Mouse (Mus musculus): ENCODE data around the gene Emg1.
"Not testable (repeated sequence)": the region's sequence is repeated elsewhere in the genome, so short reads cannot be mapped to it uniquely, and the experiment has no call there.

The Emg1 gene

GRCm38 (mm10) chr6:124704417-124704816 lies 7.6 kb downstream of the Emg1 start:
- no peak for DNase-seq

- DNase-seq, result no peak
Observed at GRCm38 (mm10) chr6:124703789-124704188, 8.2 kb downstream of the Emg1 start.

GRCm38 (mm10) chr6:124702784-124703103 lies 9.2 kb downstream of the Emg1 start:
- peak; percentile 76 for DNase-seq

GRCm38 (mm10) chr6:124702102-124702783 lies 9.7 kb downstream of the Emg1 start:
- no peak for DNase-seq

GRCm38 (mm10) chr6:124701338-124701737 lies 10.6 kb downstream of the Emg1 start:
- DNase-seq, result peak; percentile 30

GRCm38 (mm10) chr6:124699962-124700610 lies 11.9 kb downstream of the Emg1 start:
- no peak for DNase-seq

- no peak for DNase-seq
Observed at GRCm38 (mm10) chr6:124699366-124699765, 12.6 kb downstream of the Emg1 start.

- DNase-seq, result no peak
Observed at GRCm38 (mm10) chr6:124698751-124699150, 13.2 kb downstream of the Emg1 start.

- DNase-seq, result no peak
Observed at GRCm38 (mm10) chr6:124696441-124697150, 15.4 kb downstream of the Emg1 start.

GRCm38 (mm10) chr6:124694166-124694955 lies 17.6 kb downstream of the Emg1 start:
- DNase-seq, result peak; percentile 36

GRCm38 (mm10) chr6:124693243-124693981 lies 18.6 kb downstream of the Emg1 start:
- DNase-seq, result no peak

- no peak for DNase-seq
Observed at GRCm38 (mm10) chr6:124690517-124690916, 21.5 kb downstream of the Emg1 start.

- no peak for DNase-seq
Observed at GRCm38 (mm10) chr6:124689011-124689410, 23.0 kb downstream of the Emg1 start.

- DNase-seq, result no peak
Observed at GRCm38 (mm10) chr6:124688151-124688758, 23.7 kb downstream of the Emg1 start.

GRCm38 (mm10) chr6:124686644-124687043 lies 25.3 kb downstream of the Emg1 start:
- DNase-seq, result not testable (repeated sequence)

GRCm38 (mm10) chr6:124685606-124686386 lies 26.2 kb downstream of the Emg1 start:
- DNase-seq, result no peak

GRCm38 (mm10) chr6:124683591-124684417 lies 28.2 kb downstream of the Emg1 start:
- peak; percentile 5 for DNase-seq

GRCm38 (mm10) chr6:124682291-124682690 lies 29.7 kb downstream of the Emg1 start:
- not testable (repeated sequence) for DNase-seq

GRCm38 (mm10) chr6:124679486-124679885 lies 32.5 kb downstream of the Emg1 start:
- DNase-seq, result no peak

- no peak for DNase-seq
Observed at GRCm38 (mm10) chr6:124678769-124679168, 33.2 kb downstream of the Emg1 start.

Data from retina, postnatal 1 day (tissue).